Mouse (Mus musculus) ES-Bruce4 (cell line): ENCODE results near the gene Uxs1.

Experiments
- CTCF ChIP-seq: IDR thresholded peaks from one replicate; pipeline ENCODE4 v1.8.1; 2011; ENCODE audit warnings: low read depth, low read length
- EP300 ChIP-seq: IDR thresholded peaks from 2 replicates; pipeline ENCODE4 v1.6.1; 2011; ENCODE audit warnings: low read depth, low read length; ENCODE audit not compliant: insufficient read depth
- POLR2A ChIP-seq: IDR thresholded peaks from one replicate; pipeline ENCODE4 v1.8.1; 2011; ENCODE audit warnings: low read length; ENCODE audit not compliant: insufficient read depth

- TF ChIP-seq EP300 = no peak
- TF ChIP-seq CTCF = no peak
- TF ChIP-seq POLR2A = no peak
These were observed 108.8 kb downstream of the Uxs1 start for GRCm38 (mm10) chr1:43718793-43719192.
